ENCODE assay signal across 8 mouse cellular contexts in genomic region chr15:89147024-89147423, GRCm38 (mm10). TPM values are rescaled to one million over a fixed set of nuclear protein-coding genes. Genes with fewer than 3 reads are reported as not detected.
A peak's percentile ranks its signal among the peaks of the same experiment; 100 is the strongest.
DNase-seq lines count a peak whose midpoint lies in the region; ATAC-seq and TF ChIP-seq lines count a peak whose summit lies in the region.

No protein-coding gene starts in this region.

- H3K27me3 ChIP-seq in hindbrain, embryonic 16.5 days (replicated peaks; ENCODE audit: control insufficient read depth, insufficient read depth, low read length): no peaks in the 10 kb centered on the region
- H3K27me3 ChIP-seq in liver, postnatal 0 days (ENCODE audit: insufficient read depth, low read length): peaks cover 73% of the 10 kb centered on the region

- peaks cover 3% of the 10 kb centered on the region for H3K36me3 ChIP-seq in hindbrain, embryonic 16.5 days (ENCODE audit: control insufficient read depth, insufficient read depth, low read length)
- no peaks in the 10 kb centered on the region for H3K36me3 ChIP-seq in liver, postnatal 0 days (replicated peaks; ENCODE audit: insufficient read depth, low read length)

- peak overlapping the region; percentile 83 for H3K4me3 ChIP-seq in hindbrain, embryonic 16.5 days (ENCODE audit: low read length)
- H3K4me3 ChIP-seq in liver, postnatal 0 days (ENCODE audit: low read depth, low read length): 0 out of 2 replicates have a peak overlapping the region, but pooled peaks have one; percentile 3

- H3K9ac ChIP-seq in hindbrain, embryonic 16.5 days (ENCODE audit: low read depth, low read length): peak overlapping the region; percentile 64
- H3K9ac ChIP-seq in liver, postnatal 0 days (replicated peaks): no peak overlapping the region

- no peak for TF ChIP-seq CTCF in liver, postnatal 0 days (IDR thresholded peaks at IDR 0.05; ENCODE audit: low read depth)

- no peak for TF ChIP-seq EP300 in liver, postnatal 0 days (IDR thresholded peaks at IDR 0.05; ENCODE audit: low read depth)

- DNase-seq in adrenal gland, postnatal 36 days: peak; percentile 29 to 57
- DNase-seq in adrenal gland, adult (ENCODE audit: inconsistent age in 2 of 2, low spot score in 1 of 2): no peak
- DNase-seq in urinary bladder, postnatal 14 days (ENCODE audit: low spot score): peak; percentile 56
- DNase-seq in urinary bladder, adult 2 months (ENCODE audit: low spot score): no peak
- no peak for DNase-seq in liver, postnatal 0 days
- peak; percentile 49 for DNase-seq in right cerebral cortex, postnatal 4 days
- no peak for DNase-seq in adrenal gland, postnatal 25 days

- peak; percentile 2; the same call in 1 of the 2 replicates for ATAC-seq in hindbrain, embryonic 16.5 days
- no peak for ATAC-seq in liver, postnatal 0 days

- H3K9me3 ChIP-seq in hindbrain, embryonic 16.5 days (ENCODE audit: control insufficient read depth, low read length): no peaks in the 10 kb centered on the region
- no peaks in the 10 kb centered on the region for H3K9me3 ChIP-seq in liver, postnatal 0 days (ENCODE audit: low read length)

- WGBS in hindbrain, embryonic 16.5 days: 8% methylated on average over 14 of the region's 16 CpGs
- WGBS in liver, postnatal 0 days (ENCODE audit: insufficient replicate concordance): 8% methylated on average over 16 of the region's 16 CpGs

- H3K4me1 ChIP-seq in hindbrain, embryonic 16.5 days (ENCODE audit: control insufficient read depth, insufficient read depth, low read depth, low read length): peaks cover 33% of the 10 kb centered on the region
- peaks cover 10% of the 10 kb centered on the region for H3K4me1 ChIP-seq in liver, postnatal 0 days (ENCODE audit: insufficient read depth)

- H3K27ac ChIP-seq in hindbrain, embryonic 16.5 days (ENCODE audit: low read depth, low read length): peak overlapping the region; percentile 67
- no peak overlapping the region for H3K27ac ChIP-seq in liver, postnatal 0 days (ENCODE audit: low read depth)

- H3K4me2 ChIP-seq in hindbrain, embryonic 16.5 days (ENCODE audit: low read length): peak overlapping the region; percentile 90
- H3K4me2 ChIP-seq in liver, postnatal 0 days (ENCODE audit: low read depth, low read length): peak overlapping the region; percentile 40

RNA-seq across cellular contexts. Expression of gene Mapk11, which starts 2.4 kb away (rescaled TPM):
- total RNA-seq in adrenal gland, postnatal 36 days (2021): 1 to 10 TPM; 2.5 to 3.7 TPM
- polyA plus RNA-seq in urinary bladder, adult 2 months (2012; rRNA removed): 6.6 and 7.5 TPM in 2 replicates
- polyA plus RNA-seq in hindbrain, embryonic 16.5 days (2015; fragmentation: Nextera tagmentation; extraction: Ambion mirVana): 23.7 and 28.3 TPM in 2 replicates
- polyA plus RNA-seq in liver, postnatal 0 days (2015; fragmentation: Nextera tagmentation; extraction: Ambion mirVana): 0.66 and 0.81 TPM in 2 replicates
- 4.1 and 6.1 TPM in 2 replicates for total RNA-seq in adrenal gland, postnatal 25 days (2021)

RNA-seq across cellular contexts. Expression of gene Mapk12, which starts 6.5 kb away (rescaled TPM):
- total RNA-seq in adrenal gland, postnatal 36 days (2021): 10 to 100 TPM in 1 of 2 experiments, 1 to 10 TPM in 1; 8.8 to 10.6 TPM
- polyA plus RNA-seq in urinary bladder, adult 2 months (2012; rRNA removed): 44.5 and 49.8 TPM in 2 replicates
- 4.1 and 4.4 TPM in 2 replicates for polyA plus RNA-seq in hindbrain, embryonic 16.5 days (2015; fragmentation: Nextera tagmentation; extraction: Ambion mirVana)
- polyA plus RNA-seq in liver, postnatal 0 days (2015; fragmentation: Nextera tagmentation; extraction: Ambion mirVana): 2.1 and 2.4 TPM in 2 replicates
- total RNA-seq in adrenal gland, postnatal 25 days (2021): 8.1 and 11.3 TPM in 2 replicates

RNA-seq across cellular contexts. Expression of gene Hdac10, which starts 18.5 kb away (rescaled TPM):
- total RNA-seq in adrenal gland, postnatal 36 days (2021): 10 to 100 TPM in 1 of 2 experiments, 1 to 10 TPM in 1; 9.9 to 14.3 TPM
- polyA plus RNA-seq in urinary bladder, adult 2 months (2012; rRNA removed): 27.2 and 36.4 TPM in 2 replicates
- 27.3 and 29.2 TPM in 2 replicates for polyA plus RNA-seq in hindbrain, embryonic 16.5 days (2015; fragmentation: Nextera tagmentation; extraction: Ambion mirVana)
- 4.9 and 6.3 TPM in 2 replicates for polyA plus RNA-seq in liver, postnatal 0 days (2015; fragmentation: Nextera tagmentation; extraction: Ambion mirVana)
- total RNA-seq in adrenal gland, postnatal 25 days (2021): 14.5 and 19.6 TPM in 2 replicates

RNA-seq across cellular contexts. Expression of gene Tubgcp6, which starts 24.1 kb away (rescaled TPM):
- total RNA-seq in adrenal gland, postnatal 36 days (2021): 10 to 100 TPM; 13.4 to 16.4 TPM
- polyA plus RNA-seq in urinary bladder, adult 2 months (2012; rRNA removed): 15.3 and 15.4 TPM in 2 replicates
- polyA plus RNA-seq in hindbrain, embryonic 16.5 days (2015; fragmentation: Nextera tagmentation; extraction: Ambion mirVana): 15.2 and 16.4 TPM in 2 replicates
- polyA plus RNA-seq in liver, postnatal 0 days (2015; fragmentation: Nextera tagmentation; extraction: Ambion mirVana): 3.1 and 3.3 TPM in 2 replicates
- 18.1 and 25.9 TPM in 2 replicates for total RNA-seq in adrenal gland, postnatal 25 days (2021)

RNA-seq across cellular contexts. Expression of gene Plxnb2, which starts 33.6 kb away (rescaled TPM):
- 100 to 1,000 TPM; 110 to 130 TPM for total RNA-seq in adrenal gland, postnatal 36 days (2021)
- polyA plus RNA-seq in urinary bladder, adult 2 months (2012; rRNA removed): 171 and 187 TPM in 2 replicates
- polyA plus RNA-seq in hindbrain, embryonic 16.5 days (2015; fragmentation: Nextera tagmentation; extraction: Ambion mirVana): 85.2 and 106 TPM in 2 replicates
- 27.2 and 29.7 TPM in 2 replicates for polyA plus RNA-seq in liver, postnatal 0 days (2015; fragmentation: Nextera tagmentation; extraction: Ambion mirVana)
- total RNA-seq in adrenal gland, postnatal 25 days (2021): 121 and 144 TPM in 2 replicates

Comparison
In these comparisons a context has a peak if more than half of its experiments do, and no peak if none do; other contexts are left out.
1. DNase-seq: peak in adrenal gland, postnatal 36 days (2 of 2), urinary bladder, postnatal 14 days (single experiment) and right cerebral cortex, postnatal 4 days (single experiment); none in adrenal gland, adult (0 of 2), urinary bladder, adult 2 months (single experiment), liver, postnatal 0 days (single experiment) and adrenal gland, postnatal 25 days (single experiment).